Mouse (Mus musculus): ENCODE measurements at regions not wholly inside any gene's neighbourhood (a gene's known extent, or its start where the extent isn't known, plus 50 kb on each side); places are given as distances from the start of the nearest gene placed in this dataset.

DNA sequence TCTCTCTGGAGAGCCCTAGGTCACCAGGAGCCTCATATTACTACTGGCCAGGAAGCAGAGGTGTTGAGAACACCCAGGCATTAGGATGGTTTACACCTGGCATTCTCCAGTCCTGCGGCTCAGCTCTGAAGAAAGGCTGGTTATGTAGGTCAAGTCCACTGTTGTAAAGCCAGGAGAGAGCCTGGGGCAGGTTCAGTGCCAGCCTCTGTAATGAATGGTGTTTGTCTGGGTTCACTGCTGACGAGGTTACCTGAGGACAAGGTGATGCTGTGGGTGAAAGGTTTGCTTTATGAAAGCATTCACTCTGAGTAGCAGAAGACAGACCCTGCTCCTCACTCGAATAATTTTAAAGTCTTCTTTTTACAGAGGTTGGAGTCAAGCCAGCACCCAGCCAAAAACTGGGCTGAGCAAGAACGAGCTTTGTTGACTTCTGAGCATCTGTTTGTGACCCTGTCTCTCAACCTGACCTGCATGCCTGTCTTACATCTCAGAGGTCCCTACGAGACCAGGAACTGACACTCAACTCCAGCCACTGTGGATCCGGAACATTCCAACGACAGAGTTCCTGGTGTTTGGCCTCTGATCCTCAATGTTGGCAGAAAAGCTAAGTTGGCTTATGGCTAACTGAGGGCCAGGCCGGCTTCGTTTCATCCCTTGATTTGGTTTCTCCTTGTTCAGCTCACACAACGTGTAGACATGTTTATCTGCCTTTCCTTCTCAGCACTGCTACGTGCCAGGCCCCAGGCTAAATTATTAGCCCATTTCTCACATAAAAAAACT, 327.0 kb downstream of the Zfp706 start:
- no peak overlapping the region for H3K27ac ChIP-seq (ENCODE audit: insufficient read depth, low read length)
- H3K4me1 ChIP-seq (ENCODE audit: control insufficient read depth, insufficient read depth, low read length) = no peaks in the 10 kb centered on the region
- no peak for TF ChIP-seq CTCF (IDR thresholded peaks at IDR 0.05; ENCODE audit: extremely low read depth, insufficient read depth, low read length)
- TF ChIP-seq POLR2A (IDR thresholded peaks at IDR 0.05; ENCODE audit: extremely low read depth, insufficient read depth, low read length) = no peak
- no peak overlapping the region for H3K4me3 ChIP-seq (ENCODE audit: insufficient read depth, low read length)

- TF ChIP-seq CTCF (IDR thresholded peaks at IDR 0.05; ENCODE audit: extremely low read depth, insufficient read depth, low read length) (no peak), POLR2A (IDR thresholded peaks at IDR 0.05; ENCODE audit: extremely low read depth, insufficient read depth, low read length) (no peak)
- Histone ChIP-seq H3K4me3 (ENCODE audit: insufficient read depth, low read length) (no peak overlapping the region), H3K4me1 (ENCODE audit: control insufficient read depth, insufficient read depth, low read length) (no peaks in the 10 kb centered on the region), H3K27ac (ENCODE audit: insufficient read depth, low read length) (no peak overlapping the region)
Observed at GRCm38 (mm10) chr15:36679577-36679976, 328.0 kb downstream of the Zfp706 start.

DNA sequence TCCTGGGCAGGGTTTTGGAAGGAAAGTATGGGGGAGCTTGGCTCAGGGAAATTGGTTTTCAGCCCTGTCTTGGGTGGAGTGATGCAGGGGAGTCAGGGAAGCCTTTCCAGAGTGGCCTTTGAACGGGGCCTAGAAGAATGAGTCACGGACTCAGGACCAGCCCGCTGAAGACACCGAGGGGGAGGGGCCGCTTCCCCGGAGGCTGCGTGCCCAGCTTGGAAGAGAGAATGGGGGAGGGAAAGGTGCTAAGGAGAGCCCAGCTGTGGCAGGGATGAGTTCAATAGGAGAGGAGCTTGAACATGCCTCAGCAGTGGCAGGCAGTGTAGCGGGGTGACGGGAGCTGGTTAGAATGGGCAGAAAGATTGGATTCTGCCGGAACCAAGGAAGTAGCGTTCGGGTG, 337.8 kb downstream of the Zfp706 start:
- H3K4me1 ChIP-seq (ENCODE audit: control insufficient read depth, insufficient read depth, low read length) = no peaks in the 10 kb centered on the region
- TF ChIP-seq CTCF (IDR thresholded peaks at IDR 0.05; ENCODE audit: extremely low read depth, insufficient read depth, low read length) = no peak
- TF ChIP-seq POLR2A (IDR thresholded peaks at IDR 0.05; ENCODE audit: extremely low read depth, insufficient read depth, low read length) = no peak
- H3K27ac ChIP-seq (ENCODE audit: insufficient read depth, low read length) = no peak overlapping the region
- no peak overlapping the region for H3K4me3 ChIP-seq (ENCODE audit: insufficient read depth, low read length)

DNA sequence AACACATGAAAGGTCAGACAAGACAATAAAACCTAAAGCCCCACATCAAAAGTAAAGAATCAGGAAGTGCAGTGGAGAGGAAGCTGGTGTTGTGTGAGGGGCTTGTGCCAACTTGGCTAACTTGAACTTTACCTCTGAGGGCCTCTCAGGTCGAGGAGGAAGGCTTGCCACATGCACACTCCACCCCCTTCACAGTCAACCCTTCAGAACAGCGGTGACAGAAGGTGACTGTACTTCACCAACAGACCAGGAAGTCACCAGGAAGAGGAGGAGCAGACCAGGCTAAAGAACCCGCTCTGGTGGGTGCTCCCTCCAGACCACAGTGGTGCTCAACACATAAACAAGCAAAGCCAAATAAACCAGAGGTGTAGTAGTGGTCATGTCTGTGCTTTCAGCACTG, 341.0 kb downstream of the Zfp706 start:
- Histone ChIP-seq H3K27ac (ENCODE audit: insufficient read depth, low read length) (no peak overlapping the region), H3K4me1 (ENCODE audit: control insufficient read depth, insufficient read depth, low read length) (no peaks in the 10 kb centered on the region), H3K4me3 (ENCODE audit: insufficient read depth, low read length) (no peak overlapping the region)
- TF ChIP-seq CTCF (IDR thresholded peaks at IDR 0.05; ENCODE audit: extremely low read depth, insufficient read depth, low read length) (no peak), POLR2A (IDR thresholded peaks at IDR 0.05; ENCODE audit: extremely low read depth, insufficient read depth, low read length) (no peak)

DNA sequence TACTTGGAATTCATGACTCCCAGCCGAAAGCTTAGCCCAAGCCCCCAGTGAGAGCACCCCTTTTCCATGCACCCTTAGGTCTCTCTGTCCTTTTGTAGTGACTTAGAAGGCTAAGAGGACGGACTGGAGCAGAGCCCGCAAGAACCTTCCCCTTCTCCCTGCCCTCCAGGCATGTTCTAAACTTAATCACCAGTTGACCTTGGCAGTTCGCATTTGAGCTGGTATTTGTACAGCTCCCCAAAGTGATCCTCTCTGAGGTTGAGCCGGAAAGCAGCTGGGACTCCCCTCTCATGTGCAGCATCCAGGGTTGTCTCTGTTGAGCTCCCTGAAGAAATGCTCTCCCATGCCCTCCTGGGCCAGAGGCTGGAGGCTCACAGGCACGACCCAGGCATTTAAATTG, 343.2 kb downstream of the Zfp706 start:
- Histone ChIP-seq H3K27ac (ENCODE audit: insufficient read depth, low read length) (no peak overlapping the region), H3K4me3 (ENCODE audit: insufficient read depth, low read length) (no peak overlapping the region), H3K4me1 (ENCODE audit: control insufficient read depth, insufficient read depth, low read length) (no peaks in the 10 kb centered on the region)
- TF ChIP-seq POLR2A (IDR thresholded peaks at IDR 0.05; ENCODE audit: extremely low read depth, insufficient read depth, low read length) (no peak), CTCF (IDR thresholded peaks at IDR 0.05; ENCODE audit: extremely low read depth, insufficient read depth, low read length) (no peak)

DNA sequence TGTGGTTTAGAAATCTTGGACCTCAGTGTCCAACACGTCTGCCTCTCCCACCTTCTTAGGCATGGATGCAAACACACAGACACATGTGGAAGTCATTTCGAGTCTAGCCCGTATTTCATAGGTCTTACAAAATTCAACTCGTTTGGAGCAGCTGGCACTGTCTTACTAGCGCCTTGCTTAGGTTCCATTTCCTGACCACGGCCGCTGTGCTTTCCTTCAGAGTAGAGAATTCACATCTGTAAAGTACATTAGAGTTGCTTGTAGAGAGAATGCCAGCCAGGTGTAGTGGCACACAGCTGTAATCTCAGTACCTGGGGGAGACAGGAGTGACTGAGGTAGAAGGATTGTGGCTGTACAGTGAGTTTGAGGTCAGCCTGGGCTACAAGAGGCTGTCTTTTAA, 346.6 kb downstream of the Zfp706 start:
- Histone ChIP-seq H3K4me1 (ENCODE audit: control insufficient read depth, insufficient read depth, low read length) (no peaks in the 10 kb centered on the region), H3K27ac (ENCODE audit: insufficient read depth, low read length) (no peak overlapping the region), H3K4me3 (ENCODE audit: insufficient read depth, low read length) (no peak overlapping the region)
- no peak for TF ChIP-seq CTCF (IDR thresholded peaks at IDR 0.05; ENCODE audit: extremely low read depth, insufficient read depth, low read length)
- TF ChIP-seq POLR2A (IDR thresholded peaks at IDR 0.05; ENCODE audit: extremely low read depth, insufficient read depth, low read length) = no peak
